Mouse (Mus musculus): ENCODE data around the gene Tmc2. TPM values are rescaled to one million over a fixed set of nuclear protein-coding genes. Genes with fewer than 3 reads are reported as not detected.
A peak's percentile ranks its signal among the peaks of the same experiment; 100 is the strongest.

Tmc2 gene
- polyA plus RNA-seq, 1 experiment: not detected

- under 1% methylated on average over 51 of the region's 51 CpGs for WGBS
- TF ChIP-seq POLR2A (IDR thresholded peaks at IDR 0.05; ENCODE audit: insufficient read depth, low read depth, low read length) (peak; percentile 65), CTCF (IDR thresholded peaks at IDR 0.05; ENCODE audit: insufficient read depth, low read depth, low read length) (no peak)
Measured at GRCm38 (mm10) chr2:130283854-130284654, 89.1 kb downstream of the Tmc2 start, which contains the start of gene Idh3b. TSS of gene Idh3b (minus strand) at chr2:130284547.

GRCm38 (mm10) chr2:130289086-130289485, 94.1 kb downstream of the Tmc2 start:
- WGBS: 81% methylated on average over 4 of the region's 4 CpGs
- Histone ChIP-seq H3K4me3 (ENCODE audit: insufficient read depth, low read depth, low read length) (no peak overlapping the region), H3K27ac (ENCODE audit: insufficient read depth, low read depth, low read length) (no peak overlapping the region), H3K4me1 (ENCODE audit: control insufficient read depth, insufficient read depth, low read length) (peaks cover 3% of the 10 kb centered on the region; the same call in 1 of the 2 replicates)
- TF ChIP-seq POLR2A (IDR thresholded peaks at IDR 0.05; ENCODE audit: insufficient read depth, low read depth, low read length) (no peak), CTCF (IDR thresholded peaks at IDR 0.05; ENCODE audit: insufficient read depth, low read depth, low read length) (no peak)

More at GRCm38 (mm10) chr2:130283854-130284654, 89.1 kb downstream of the Tmc2 start, which contains the start of gene Idh3b:
- H3K4me3 ChIP-seq (ENCODE audit: insufficient read depth, low read depth, low read length): peak within 1 kb of the TSS; percentile 69
- H3K27ac ChIP-seq (ENCODE audit: insufficient read depth, low read depth, low read length): peak within 1 kb of the TSS; percentile 83
- peaks cover 6% of the 10 kb centered on the region for H3K4me1 ChIP-seq (ENCODE audit: control insufficient read depth, insufficient read depth, low read length)

- no peak overlapping the region for H3K4me3 ChIP-seq (ENCODE audit: insufficient read depth, low read depth, low read length)
- H3K4me1 ChIP-seq (ENCODE audit: control insufficient read depth, insufficient read depth, low read length): peaks cover 15% of the 10 kb centered on the region
- WGBS: 5% methylated on average over 8 of the region's 8 CpGs
- TF ChIP-seq POLR2A (IDR thresholded peaks at IDR 0.05; ENCODE audit: insufficient read depth, low read depth, low read length): no peak
- TF ChIP-seq CTCF (IDR thresholded peaks at IDR 0.05; ENCODE audit: insufficient read depth, low read depth, low read length): 0 out of 2 replicates have a peak, but pooled peaks have one; percentile 8
- no peak overlapping the region for H3K27ac ChIP-seq (ENCODE audit: insufficient read depth, low read depth, low read length)
Measured at GRCm38 (mm10) chr2:130291434-130291833, 96.4 kb downstream of the Tmc2 start.

GRCm38 (mm10) chr2:130293009-130293408, 98.0 kb downstream of the Tmc2 start:
- WGBS: 52% methylated on average over 3 of the region's 3 CpGs
- TF ChIP-seq CTCF (IDR thresholded peaks at IDR 0.05; ENCODE audit: insufficient read depth, low read depth, low read length): no peak
- no peak for TF ChIP-seq POLR2A (IDR thresholded peaks at IDR 0.05; ENCODE audit: insufficient read depth, low read depth, low read length)
- H3K4me3 ChIP-seq (ENCODE audit: insufficient read depth, low read depth, low read length): no peak overlapping the region

GRCm38 (mm10) chr2:130293486-130293885, 98.5 kb downstream of the Tmc2 start:
- 15% methylated on average over 4 of the region's 4 CpGs for WGBS

More at GRCm38 (mm10) chr2:130293009-130293408, 98.0 kb downstream of the Tmc2 start:
- Histone ChIP-seq H3K4me1 (ENCODE audit: control insufficient read depth, insufficient read depth, low read length) (peaks cover 15% of the 10 kb centered on the region), H3K27ac (ENCODE audit: insufficient read depth, low read depth, low read length) (no peak overlapping the region)

GRCm38 (mm10) chr2:130294218-130294935, 99.4 kb downstream of the Tmc2 start:
- Histone ChIP-seq H3K4me1 (ENCODE audit: control insufficient read depth, insufficient read depth, low read length) (peaks cover 15% of the 10 kb centered on the region), H3K27ac (ENCODE audit: insufficient read depth, low read depth, low read length) (no peak overlapping the region; the same call in 1 of the 2 replicates), H3K4me3 (ENCODE audit: insufficient read depth, low read depth, low read length) (peak overlapping the region; percentile 51)
- 19% methylated on average over 20 of the region's 20 CpGs for WGBS
- TF ChIP-seq CTCF (IDR thresholded peaks at IDR 0.05; ENCODE audit: insufficient read depth, low read depth, low read length) (no peak), POLR2A (IDR thresholded peaks at IDR 0.05; ENCODE audit: insufficient read depth, low read depth, low read length) (no peak)

More at GRCm38 (mm10) chr2:130293486-130293885, 98.5 kb downstream of the Tmc2 start:
- Histone ChIP-seq H3K4me3 (ENCODE audit: insufficient read depth, low read depth, low read length) (no peak overlapping the region), H3K27ac (ENCODE audit: insufficient read depth, low read depth, low read length) (no peak overlapping the region), H3K4me1 (ENCODE audit: control insufficient read depth, insufficient read depth, low read length) (peaks cover 15% of the 10 kb centered on the region)
- TF ChIP-seq CTCF (IDR thresholded peaks at IDR 0.05; ENCODE audit: insufficient read depth, low read depth, low read length) (no peak), POLR2A (IDR thresholded peaks at IDR 0.05; ENCODE audit: insufficient read depth, low read depth, low read length) (no peak)

- TF ChIP-seq POLR2A (IDR thresholded peaks at IDR 0.05; ENCODE audit: insufficient read depth, low read depth, low read length): peak; percentile 28; the same call in 1 of the 2 replicates
- no peak for TF ChIP-seq CTCF (IDR thresholded peaks at IDR 0.05; ENCODE audit: insufficient read depth, low read depth, low read length)
- Histone ChIP-seq H3K4me1 (ENCODE audit: control insufficient read depth, insufficient read depth, low read length) (peaks cover 15% of the 10 kb centered on the region), H3K27ac (ENCODE audit: insufficient read depth, low read depth, low read length) (no peak within 1 kb of the TSS; the same call in 1 of the 2 replicates), H3K4me3 (ENCODE audit: insufficient read depth, low read depth, low read length) (peak within 1 kb of the TSS; percentile 51)
- WGBS: under 1% methylated on average over 28 of the region's 39 CpGs
Measured at GRCm38 (mm10) chr2:130294936-130295277, 99.9 kb downstream of the Tmc2 start, which contains the start of gene Ebf4. TSS of gene Ebf4 (plus strand) at chr2:130295169.

- peaks cover 15% of the 10 kb centered on the region for H3K4me1 ChIP-seq (ENCODE audit: control insufficient read depth, insufficient read depth, low read length)
- TF ChIP-seq POLR2A (IDR thresholded peaks at IDR 0.05; ENCODE audit: insufficient read depth, low read depth, low read length) (0 out of 2 replicates have a peak, but pooled peaks have one; percentile 35), CTCF (IDR thresholded peaks at IDR 0.05; ENCODE audit: insufficient read depth, low read depth, low read length) (no peak)
- WGBS: under 1% methylated on average over 90 of the region's 99 CpGs
- H3K27ac ChIP-seq (ENCODE audit: insufficient read depth, low read depth, low read length): no peak overlapping the region
- peak overlapping the region; percentile 51 for H3K4me3 ChIP-seq (ENCODE audit: insufficient read depth, low read depth, low read length)
Measured at GRCm38 (mm10) chr2:130295331-130296133, 100.5 kb downstream of the Tmc2 start.

Data from olfactory bulb, adult 2 months (tissue).